Mouse (Mus musculus) pancreas, adult 10 weeks (tissue): ENCODE results near the gene Cfap70. TPM values are rescaled to one million over a fixed set of nuclear protein-coding genes. Genes with fewer than 3 reads are reported as not detected.

ENCODE experiments used
- polyA plus RNA-seq: library from polyadenylated mRNA; stranded (reverse); fragments of 350-450 nt; fragmentation: Illumina TruSeq; extraction: RNeasy Lipid Tissue Mini Kit (QIAGEN cat#74804); gene quantifications from one replicate; pipeline ENCODE4 v1.2.3, GENCODE M21; 2015; ENCODE audit warnings: low read depth, low replicate concordance; ENCODE audit not compliant: insufficient read depth

Gene Cfap70
- polyA plus RNA-seq = not detected

GRCm38 (mm10) chr14:20451765-20452331 lies at the start of gene Cfap70:
Gene Cfap70 (minus strand): TSS chr14:20452226.

GRCm38 (mm10) chr14:20496603-20497002 lies 44.6 kb upstream of the Cfap70 start, which contains the start of gene Mss51:
Gene Mss51 (minus strand): TSS chr14:20496901.

GRCm38 (mm10) chr14:20479291-20480194 lies 27.5 kb upstream of the Cfap70 start, which contains the start of gene Anxa7:
Gene Anxa7 (minus strand): TSS chr14:20480133.

GRCm38 (mm10) chr14:20393205-20393913 lies 58.7 kb downstream of the Cfap70 start, which contains the start of gene Mrps16:
Gene Mrps16 (minus strand): TSS chr14:20393634.

GRCm38 (mm10) chr14:20388441-20389129 lies 63.4 kb downstream of the Cfap70 start, which contains the start of gene Dnajc9:
Gene Dnajc9 (minus strand): TSS chr14:20388910.

GRCm38 (mm10) chr14:20347991-20348541 lies 104.0 kb downstream of the Cfap70 start, which contains the start of the genes Ecd and Fam149b:
Gene Ecd (minus strand): TSS chr14:20348121.
Gene Fam149b (plus strand): TSS chr14:20348162.

Other genes starting within 250 kb of the Cfap70 start
- gene Kcnk16, start 183.0 kb downstream of the Cfap70 start, polyA plus RNA-seq = 14.7 TPM
- 10.6 TPM for gene Nudt13, start 157.5 kb downstream of the Cfap70 start, polyA plus RNA-seq
- gene Ecd, start 104.1 kb downstream of the Cfap70 start, polyA plus RNA-seq = 6.0 TPM
- gene Fam149b, start 104.1 kb downstream of the Cfap70 start, polyA plus RNA-seq = 8.1 TPM
- gene Dnajc9, start 63.3 kb downstream of the Cfap70 start, polyA plus RNA-seq = 3.4 TPM
- gene Mrps16, start 58.6 kb downstream of the Cfap70 start, polyA plus RNA-seq = 10.0 TPM
- gene Anxa7, start 27.9 kb upstream of the Cfap70 start, polyA plus RNA-seq = 24.2 TPM
- gene Mss51, start 44.7 kb upstream of the Cfap70 start, polyA plus RNA-seq = 2.0 TPM
- 10.5 TPM for gene Ppp3cb, start 94.3 kb upstream of the Cfap70 start, polyA plus RNA-seq
- gene Usp54, start 188.8 kb upstream of the Cfap70 start, polyA plus RNA-seq = 2.5 TPM
- not detected for gene Myoz1, start 204.3 kb upstream of the Cfap70 start, polyA plus RNA-seq
- gene Synpo2l, start 216.1 kb upstream of the Cfap70 start, polyA plus RNA-seq = not detected
- 25.6 TPM for gene Sec24c, start 222.1 kb upstream of the Cfap70 start, polyA plus RNA-seq
- 2.7 TPM for gene Fut11, start 242.7 kb upstream of the Cfap70 start, polyA plus RNA-seq